Mouse (Mus musculus): ENCODE results near the gene Nrap.
"Not testable (repeated sequence)": the region's sequence is repeated elsewhere in the genome, so short reads cannot be mapped to it uniquely, and the experiment has no call there.

- TF ChIP-seq POLR2A (IDR thresholded peaks at IDR 0.05; ENCODE audit: insufficient read length, low read depth); E2F4 (IDR thresholded peaks at IDR 0.05; ENCODE audit: insufficient read depth); CEBPB (IDR thresholded peaks at IDR 0.05; ENCODE audit: insufficient read depth, poor library complexity, severe bottlenecking); MYOG (IDR thresholded peaks at IDR 0.05; ENCODE audit: control insufficient read depth in 1 of 3, insufficient read depth in 1 of 3, insufficient read length in 2 of 3, low read depth in 2 of 3); MYOD1 (IDR thresholded peaks at IDR 0.05; ENCODE audit: control insufficient read depth in 1 of 3, insufficient read length in 2 of 3, low read depth in 2 of 3); USF1 (IDR thresholded peaks at IDR 0.05; ENCODE audit: low read depth); TCF12 (IDR thresholded peaks at IDR 0.05; ENCODE audit: insufficient read depth, poor library complexity, severe bottlenecking); MAX (IDR thresholded peaks at IDR 0.05; ENCODE audit: low read depth); POLR2AphosphoS2 (IDR thresholded peaks at IDR 0.05; ENCODE audit: insufficient read length, low read depth); REST (IDR thresholded peaks at IDR 0.05; ENCODE audit: insufficient read depth, insufficient read length); TCF3 (IDR thresholded peaks at IDR 0.05; ENCODE audit: insufficient read length, low read depth); SRF (IDR thresholded peaks at IDR 0.05; ENCODE audit: control insufficient read depth, insufficient read length, low read depth): not testable (repeated sequence)
Measured at GRCm38 (mm10) chr19:56357374-56357708, 32.5 kb downstream of the Nrap start.
